Mouse (Mus musculus) liver, embryonic 14.5 days (tissue): ENCODE data around the gene Tmem270. TPM values are rescaled to one million over a fixed set of nuclear protein-coding genes. Genes with fewer than 3 reads are reported as not detected.

ENCODE experiments used
- ATAC-seq: fragments of 200-750 bp; cut with Nextera tagmentation; 2 replicates; pipeline ENCODE4 v1.8.0; 2017; ENCODE audit warnings: moderate number of reproducible peaks, mild to moderate bottlenecking, moderate library complexity; ENCODE audit not compliant: insufficient read depth
- DNase-seq, 3 experiments: peaks; one replicate each; pipeline ENCODE4 v3.0.0-alpha.2; 2012 to 2013; ENCODE audit warnings: low read depth in 3 of 3, low spot score in 3 of 3
- H3K27ac ChIP-seq: fragments of 300-500 bp; sonication (generic); 2 replicates; pipeline ENCODE4 v1.5.1; 2014; ENCODE audit warnings: moderate library complexity, mild to moderate bottlenecking, control low read depth, inconsistent platforms
- H3K27me3 ChIP-seq: fragments of 300-500 bp; sonication (generic); 2 replicates; pipeline ENCODE4 v1.6.1; 2014; ENCODE audit warnings: mild to moderate bottlenecking, low read length, moderate library complexity; ENCODE audit not compliant: control insufficient read depth, insufficient read depth
- H3K36me3 ChIP-seq: fragments of 300-500 bp; sonication (generic); replicated peaks from 2 replicates; pipeline ENCODE4 v1.6.1; 2014; ENCODE audit warnings: low read depth; ENCODE audit not compliant: control insufficient read depth, insufficient read depth
- H3K4me1 ChIP-seq, 2 experiments: fragments of 200-500 bp in 1 of 2; fragments of 300-500 bp in 1 of 2; sonication (generic) in 1 of 2; replicated peaks; 2 replicates each; pipeline ENCODE4 v1.6.1; 2012 to 2014; ENCODE audit warnings: antibody characterized with exemption in 1 of 2, inconsistent platforms in 1 of 2, low read length in 1 of 2; ENCODE audit not compliant: control insufficient read depth in 2 of 2, insufficient read depth in 2 of 2
- H3K4me2 ChIP-seq: fragments of 300-500 bp; sonication (generic); 2 replicates; pipeline ENCODE4 v1.6.1; 2014; ENCODE audit warnings: low read depth, mild to moderate bottlenecking, control low read depth, moderate library complexity
- H3K4me3 ChIP-seq, 2 experiments: fragments of 200-500 bp in 1 of 2; fragments of 300-500 bp in 1 of 2; sonication (generic) in 1 of 2; 2 replicates each; pipeline ENCODE4 v1.5.1; 2012 to 2014; ENCODE audit warnings: low read depth in 2 of 2, low read length in 2 of 2, mild to moderate bottlenecking in 2 of 2, control low read depth in 1 of 2, inconsistent platforms in 1 of 2, moderate library complexity in 1 of 2; ENCODE audit not compliant: insufficient read depth in 1 of 2
- H3K9ac ChIP-seq: fragments of 300-500 bp; sonication (generic); replicated peaks from 2 replicates; pipeline ENCODE4 v1.6.1; 2014; ENCODE audit warnings: mild to moderate bottlenecking, control low read depth, moderate library complexity
- H3K9me3 ChIP-seq: fragments of 300-500 bp; sonication (generic); 2 replicates; pipeline ENCODE4 v1.6.1; 2016; ENCODE audit warnings: low read length, mixed read lengths; ENCODE audit not compliant: control insufficient read depth
- CTCF ChIP-seq: IDR thresholded peaks from 2 replicates; pipeline ENCODE4 v1.5.1; 2016; ENCODE audit warnings: antibody characterized with exemption, low read depth, control low read depth
- EP300 ChIP-seq: IDR thresholded peaks from 2 replicates; pipeline ENCODE4 v1.6.1; 2016; ENCODE audit warnings: antibody characterized with exemption, low read depth
- WGBS: fragments of 180-500 bp; shearing (Covaris S2); extraction: QIAGEN DNeasy Blood & Tissue Kit; methylation state at CpG from one replicate; pipeline ENCODE4 v1.1.7; 2014; ENCODE audit not compliant: insufficient replicate concordance; 5-methylcytosine and 5-hydroxymethylcytosine counted together
- polyA plus RNA-seq, 2 experiments: library from polyadenylated mRNA; depleted of rRNA in 1 of 2; stranded (reverse) in 1 of 2; unstranded in 1 of 2; fragments of >200 nt; fragmentation: Nextera tagmentation in 1 of 2; extraction: Ambion mirVana in 1 of 2; gene quantifications; 2 replicates each; pipeline versions ENCODE4 v1.2.1 to v1.2.3; 2012 to 2014

Tmem270 gene
- polyA plus RNA-seq, 2 experiments: 0.04 TPM; not detected in 1

GRCm38 (mm10) chr5:134929988-134930387 lies 23.5 kb upstream of the Tmem270 start:
- no peak for TF ChIP-seq CTCF
- TF ChIP-seq EP300: no peak
- Histone ChIP-seq H3K4me2 (no peak overlapping the region), H3K27me3 (no peaks in the 10 kb centered on the region; the same call in 1 of the 2 replicates), H3K4me1 (peaks cover 0 to 6% of the 10 kb centered on the region in 2 experiments; a peak in 1 of 4 replicates), H3K36me3 (no peaks in the 10 kb centered on the region; the same call in 1 of the 2 replicates), H3K27ac (no peak overlapping the region), H3K9ac (no peak overlapping the region), H3K4me3 (no peak overlapping the region), H3K9me3 (no peaks in the 10 kb centered on the region)
- no peak for DNase-seq
- WGBS: 61% methylated on average over 2 of the region's 2 CpGs
- ATAC-seq: no peak

- no peak overlapping the region for H3K4me2 ChIP-seq
- no peaks in the 10 kb centered on the region; the same call in 1 of the 2 replicates for H3K27me3 ChIP-seq
- no peak overlapping the region for H3K27ac ChIP-seq
- WGBS: 65% methylated on average over 4 of the region's 4 CpGs
- H3K9me3 ChIP-seq: no peaks in the 10 kb centered on the region
- H3K4me1 ChIP-seq: peaks cover under 1 to 6% of the 10 kb centered on the region in 2 experiments
- DNase-seq (no peak), ATAC-seq (no peak)
- no peaks in the 10 kb centered on the region for H3K36me3 ChIP-seq
- no peak overlapping the region for H3K4me3 ChIP-seq
- TF ChIP-seq EP300: no peak
- no peak for TF ChIP-seq CTCF
- no peak overlapping the region for H3K9ac ChIP-seq
Observed at GRCm38 (mm10) chr5:134926726-134927125, 20.2 kb upstream of the Tmem270 start.

- Histone ChIP-seq H3K27me3 (no peaks in the 10 kb centered on the region), H3K4me1 (peaks cover 33% of the 10 kb centered on the region in 2 experiments), H3K4me2 (no peak overlapping the region), H3K9ac (no peak overlapping the region), H3K4me3 (no peak overlapping the region), H3K9me3 (no peaks in the 10 kb centered on the region), H3K27ac (no peak overlapping the region), H3K36me3 (no peaks in the 10 kb centered on the region)
- WGBS: 58% methylated on average over 6 of the region's 6 CpGs
- ATAC-seq (no peak), DNase-seq (no peak)
- no peak for TF ChIP-seq EP300
- TF ChIP-seq CTCF: no peak
Observed at GRCm38 (mm10) chr5:134923141-134923540, 16.6 kb upstream of the Tmem270 start.

GRCm38 (mm10) chr5:134921106-134921505 lies 14.6 kb upstream of the Tmem270 start:
- peak; percentile 64 to 74 (median 65) for DNase-seq
- H3K27ac ChIP-seq: peak overlapping the region; percentile 95
- peaks cover 42 to 47% of the 10 kb centered on the region in 2 experiments for H3K4me1 ChIP-seq
- TF ChIP-seq CTCF: no peak
- TF ChIP-seq EP300: peak; percentile 89
- H3K9ac ChIP-seq: peak overlapping the region; percentile 61; the same call in 1 of the 2 replicates
- no peak overlapping the region for H3K4me3 ChIP-seq
- no peaks in the 10 kb centered on the region for H3K27me3 ChIP-seq
- no peaks in the 10 kb centered on the region for H3K36me3 ChIP-seq
- peaks cover 2% of the 10 kb centered on the region for H3K9me3 ChIP-seq
- peak overlapping the region; percentile 62 for H3K4me2 ChIP-seq
- peak; percentile 27 for ATAC-seq
- WGBS: 39% methylated on average over 8 of the region's 8 CpGs

- peaks cover 49 to 53% of the 10 kb centered on the region in 2 experiments for H3K4me1 ChIP-seq
- no peak overlapping the region; a peak in 1 of 4 replicates for H3K4me3 ChIP-seq
- H3K9ac ChIP-seq: peak overlapping the region; percentile 61
- no peak for ATAC-seq
- WGBS: 58% methylated on average over 6 of the region's 6 CpGs
- peak overlapping the region; percentile 95 for H3K27ac ChIP-seq
- DNase-seq: peak in 1 of 3 experiments; percentile 48
- H3K27me3 ChIP-seq: no peaks in the 10 kb centered on the region
- TF ChIP-seq CTCF (no peak), EP300 (peak; percentile 77)
- H3K36me3 ChIP-seq: no peaks in the 10 kb centered on the region
- peaks cover 2% of the 10 kb centered on the region for H3K9me3 ChIP-seq
- H3K4me2 ChIP-seq: peak overlapping the region; percentile 62
Observed at GRCm38 (mm10) chr5:134920106-134920687, 13.7 kb upstream of the Tmem270 start.
